Mouse (Mus musculus): ENCODE results near the gene I830077J02Rik. TPM values are rescaled to one million over a fixed set of nuclear protein-coding genes. Genes with fewer than 3 reads are reported as not detected.

The I830077J02Rik gene
- polyA plus RNA-seq, 1 experiment from 2014 or later = 1.5 TPM

GRCm38 (mm10) chr3:105958974-105959580 is 26.6 kb upstream of the I830077J02Rik start, which contains the start of gene Wdr77:
Wdr77 (plus strand) TSS chr3:105959369.
- ATAC-seq (ENCODE audit: insufficient number of reproducible peaks, insufficient read depth, low FRiP score, low read depth) = peak; percentile 95
- H3K9me3 ChIP-seq (ENCODE audit: control insufficient read depth, low read length) = no peaks in the 10 kb centered on the region
- WGBS = under 1% methylated on average over 52 of the region's 52 CpGs
- peaks cover 71% of the 10 kb centered on the region for H3K36me3 ChIP-seq (ENCODE audit: control insufficient read depth, insufficient read depth, low read length)
- peak within 1 kb of the TSS; percentile 99 for H3K9ac ChIP-seq (ENCODE audit: low read length)
- H3K4me2 ChIP-seq (ENCODE audit: low read length) = peak within 1 kb of the TSS; percentile 93
- peak within 1 kb of the TSS; percentile 89 to 91 for H3K4me3 ChIP-seq (ENCODE audit: control insufficient read depth in 1 of 2, insufficient read depth in 1 of 2, low read depth in 1 of 2, low read length in 2 of 2)
- peak within 1 kb of the TSS; percentile 89 to 96 for H3K27ac ChIP-seq (replicated peaks in 1 of 2; ENCODE audit: control insufficient read depth in 1 of 2, insufficient read depth in 1 of 2, low read depth in 2 of 2, low read length in 2 of 2)
- no peaks in the 10 kb centered on the region for H3K27me3 ChIP-seq (ENCODE audit: control insufficient read depth, insufficient read depth, low read length)
- peaks cover 0 to 31% of the 10 kb centered on the region in 2 experiments; a peak in 2 of 4 replicates for H3K4me1 ChIP-seq (ENCODE audit: control insufficient read depth in 2 of 2, insufficient read depth in 2 of 2, low read length in 2 of 2)

GRCm38 (mm10) chr3:105958204-105958603 is 25.7 kb upstream of the I830077J02Rik start:
- peaks cover 70% of the 10 kb centered on the region for H3K36me3 ChIP-seq (ENCODE audit: control insufficient read depth, insufficient read depth, low read length)
- H3K27ac ChIP-seq (replicated peaks in 1 of 2; ENCODE audit: control insufficient read depth in 1 of 2, insufficient read depth in 1 of 2, low read depth in 2 of 2, low read length in 2 of 2) = peak overlapping the region; percentile 49 to 96; a peak in 3 of 4 replicates
- H3K27me3 ChIP-seq (ENCODE audit: control insufficient read depth, insufficient read depth, low read length) = no peaks in the 10 kb centered on the region
- H3K4me2 ChIP-seq (ENCODE audit: low read length) = peak overlapping the region; percentile 80
- H3K9me3 ChIP-seq (ENCODE audit: control insufficient read depth, low read length) = no peaks in the 10 kb centered on the region
- ATAC-seq (ENCODE audit: insufficient number of reproducible peaks, insufficient read depth, low FRiP score, low read depth) = no peak
- H3K9ac ChIP-seq (ENCODE audit: low read length) = peak overlapping the region; percentile 99
- H3K4me3 ChIP-seq (ENCODE audit: control insufficient read depth in 1 of 2, insufficient read depth in 1 of 2, low read depth in 1 of 2, low read length in 2 of 2) = peak overlapping the region; percentile 89 to 91
- H3K4me1 ChIP-seq (ENCODE audit: control insufficient read depth in 2 of 2, insufficient read depth in 2 of 2, low read length in 2 of 2) = peaks cover 0 to 31% of the 10 kb centered on the region in 2 experiments; a peak in 2 of 4 replicates
- 23% methylated on average over 5 of the region's 5 CpGs for WGBS

- 88% methylated on average over 1 of the region's 1 CpGs for WGBS
- no peak for ATAC-seq (ENCODE audit: insufficient number of reproducible peaks, insufficient read depth, low FRiP score, low read depth)
- no peaks in the 10 kb centered on the region for H3K27me3 ChIP-seq (ENCODE audit: control insufficient read depth, insufficient read depth, low read length)
- peak overlapping the region; percentile 80 for H3K4me2 ChIP-seq (ENCODE audit: low read length)
- H3K9ac ChIP-seq (ENCODE audit: low read length) = peak overlapping the region; percentile 99; the same call in 1 of the 2 replicates
- H3K4me1 ChIP-seq (ENCODE audit: control insufficient read depth in 2 of 2, insufficient read depth in 2 of 2, low read length in 2 of 2) = peaks cover 0 to 31% of the 10 kb centered on the region in 2 experiments; a peak in 2 of 4 replicates
- no peaks in the 10 kb centered on the region for H3K9me3 ChIP-seq (ENCODE audit: control insufficient read depth, low read length)
- H3K27ac ChIP-seq (replicated peaks in 1 of 2; ENCODE audit: control insufficient read depth in 1 of 2, insufficient read depth in 1 of 2, low read depth in 2 of 2, low read length in 2 of 2) = no peak overlapping the region
- H3K4me3 ChIP-seq (ENCODE audit: control insufficient read depth in 1 of 2, insufficient read depth in 1 of 2, low read depth in 1 of 2, low read length in 2 of 2) = peak overlapping the region in 1 of 2 experiments; percentile 91; a peak in 2 of 4 replicates
- H3K36me3 ChIP-seq (ENCODE audit: control insufficient read depth, insufficient read depth, low read length) = peaks cover 70% of the 10 kb centered on the region
Measured at GRCm38 (mm10) chr3:105957235-105957634, 24.8 kb upstream of the I830077J02Rik start.

GRCm38 (mm10) chr3:105951348-105951747 is 18.9 kb upstream of the I830077J02Rik start:
- Histone ChIP-seq H3K4me1 (ENCODE audit: control insufficient read depth in 2 of 2, insufficient read depth in 2 of 2, low read length in 2 of 2) (peaks cover 0 to 5% of the 10 kb centered on the region in 2 experiments; a peak in 1 of 4 replicates), H3K4me2 (ENCODE audit: low read length) (no peak overlapping the region), H3K27me3 (ENCODE audit: control insufficient read depth, insufficient read depth, low read length) (no peaks in the 10 kb centered on the region), H3K4me3 (ENCODE audit: control insufficient read depth in 1 of 2, insufficient read depth in 1 of 2, low read depth in 1 of 2, low read length in 2 of 2) (no peak overlapping the region), H3K9ac (ENCODE audit: low read length) (no peak overlapping the region), H3K36me3 (ENCODE audit: control insufficient read depth, insufficient read depth, low read length) (peaks cover 95% of the 10 kb centered on the region), H3K27ac (replicated peaks in 1 of 2; ENCODE audit: control insufficient read depth in 1 of 2, insufficient read depth in 1 of 2, low read depth in 2 of 2, low read length in 2 of 2) (no peak overlapping the region), H3K9me3 (ENCODE audit: control insufficient read depth, low read length) (no peaks in the 10 kb centered on the region)
- 90% methylated on average over 7 of the region's 7 CpGs for WGBS
- ATAC-seq (ENCODE audit: insufficient number of reproducible peaks, insufficient read depth, low FRiP score, low read depth) = no peak

- H3K4me1 ChIP-seq (ENCODE audit: control insufficient read depth in 2 of 2, insufficient read depth in 2 of 2, low read length in 2 of 2) = peaks cover 2 to 8% of the 10 kb centered on the region in 2 experiments; a peak in 3 of 4 replicates
- no peak overlapping the region for H3K27ac ChIP-seq (replicated peaks in 1 of 2; ENCODE audit: control insufficient read depth in 1 of 2, insufficient read depth in 1 of 2, low read depth in 2 of 2, low read length in 2 of 2)
- no peak overlapping the region for H3K9ac ChIP-seq (ENCODE audit: low read length)
- no peak for ATAC-seq (ENCODE audit: insufficient number of reproducible peaks, insufficient read depth, low FRiP score, low read depth)
- no peak overlapping the region for H3K4me3 ChIP-seq (ENCODE audit: control insufficient read depth in 1 of 2, insufficient read depth in 1 of 2, low read depth in 1 of 2, low read length in 2 of 2)
- 78% methylated on average over 4 of the region's 4 CpGs for WGBS
- no peak overlapping the region for H3K4me2 ChIP-seq (ENCODE audit: low read length)
- no peaks in the 10 kb centered on the region for H3K9me3 ChIP-seq (ENCODE audit: control insufficient read depth, low read length)
- peaks cover 18% of the 10 kb centered on the region for H3K36me3 ChIP-seq (ENCODE audit: control insufficient read depth, insufficient read depth, low read length)
- H3K27me3 ChIP-seq (ENCODE audit: control insufficient read depth, insufficient read depth, low read length) = no peaks in the 10 kb centered on the region
Measured at GRCm38 (mm10) chr3:105936111-105936510, 3.6 kb upstream of the I830077J02Rik start.

- H3K4me1 ChIP-seq (ENCODE audit: control insufficient read depth in 2 of 2, insufficient read depth in 2 of 2, low read length in 2 of 2) = peaks cover 2 to 8% of the 10 kb centered on the region in 2 experiments; a peak in 3 of 4 replicates
Measured at GRCm38 (mm10) chr3:105935033-105935432, 2.6 kb upstream of the I830077J02Rik start.

GRCm38 (mm10) chr3:105933926-105934325 is 1.5 kb upstream of the I830077J02Rik start:
- H3K27ac ChIP-seq (replicated peaks in 1 of 2; ENCODE audit: control insufficient read depth in 1 of 2, insufficient read depth in 1 of 2, low read depth in 2 of 2, low read length in 2 of 2) = no peak overlapping the region
- WGBS = 91% methylated on average over 6 of the region's 6 CpGs
- H3K4me1 ChIP-seq (ENCODE audit: control insufficient read depth in 2 of 2, insufficient read depth in 2 of 2, low read length in 2 of 2) = peaks cover 2 to 8% of the 10 kb centered on the region in 2 experiments; a peak in 3 of 4 replicates
- H3K36me3 ChIP-seq (ENCODE audit: control insufficient read depth, insufficient read depth, low read length) = peaks cover 10% of the 10 kb centered on the region
- no peaks in the 10 kb centered on the region for H3K9me3 ChIP-seq (ENCODE audit: control insufficient read depth, low read length)
- no peak for ATAC-seq (ENCODE audit: insufficient number of reproducible peaks, insufficient read depth, low FRiP score, low read depth)
- no peak overlapping the region for H3K4me2 ChIP-seq (ENCODE audit: low read length)
- no peak overlapping the region for H3K4me3 ChIP-seq (ENCODE audit: control insufficient read depth in 1 of 2, insufficient read depth in 1 of 2, low read depth in 1 of 2, low read length in 2 of 2)
- H3K9ac ChIP-seq (ENCODE audit: low read length) = no peak overlapping the region
- no peaks in the 10 kb centered on the region for H3K27me3 ChIP-seq (ENCODE audit: control insufficient read depth, insufficient read depth, low read length)

More at GRCm38 (mm10) chr3:105935033-105935432, 2.6 kb upstream of the I830077J02Rik start:
- Histone ChIP-seq H3K4me2 (ENCODE audit: low read length) (peak overlapping the region; percentile 9; the same call in 1 of the 2 replicates), H3K4me3 (ENCODE audit: control insufficient read depth in 1 of 2, insufficient read depth in 1 of 2, low read depth in 1 of 2, low read length in 2 of 2) (no peak overlapping the region), H3K36me3 (ENCODE audit: control insufficient read depth, insufficient read depth, low read length) (peaks cover 10% of the 10 kb centered on the region), H3K9me3 (ENCODE audit: control insufficient read depth, low read length) (no peaks in the 10 kb centered on the region), H3K27me3 (ENCODE audit: control insufficient read depth, insufficient read depth, low read length) (no peaks in the 10 kb centered on the region), H3K9ac (ENCODE audit: low read length) (no peak overlapping the region), H3K27ac (replicated peaks in 1 of 2; ENCODE audit: control insufficient read depth in 1 of 2, insufficient read depth in 1 of 2, low read depth in 2 of 2, low read length in 2 of 2) (peak overlapping the region; percentile 36 to 58; a peak in 3 of 4 replicates)
- 35% methylated on average over 5 of the region's 5 CpGs for WGBS
- ATAC-seq (ENCODE audit: insufficient number of reproducible peaks, insufficient read depth, low FRiP score, low read depth) = peak; percentile 31
